Mouse (Mus musculus): ENCODE results near the gene Setmar.
A peak's percentile ranks its signal among the peaks of the same experiment; 100 is the strongest.

The Setmar gene

GRCm38 (mm10) chr6:108064918-108065526, at the start of gene Setmar:
TSS of gene Setmar (plus strand) at chr6:108065045.
- peak; percentile 99 for DNase-seq

GRCm38 (mm10) chr6:108021646-108022045, 43.2 kb upstream of the Setmar start:
- no peak for DNase-seq

GRCm38 (mm10) chr6:108055041-108055440, 9.8 kb upstream of the Setmar start:
- peak; percentile 40 for DNase-seq

- DNase-seq: no peak
Measured at GRCm38 (mm10) chr6:108055946-108056345, 8.9 kb upstream of the Setmar start.

GRCm38 (mm10) chr6:108057353-108057752, 7.5 kb upstream of the Setmar start:
- DNase-seq: no peak

- DNase-seq: no peak
Measured at GRCm38 (mm10) chr6:108058066-108058465, 6.8 kb upstream of the Setmar start.

- no peak for DNase-seq
Measured at GRCm38 (mm10) chr6:108061121-108061520, 3.7 kb upstream of the Setmar start.

GRCm38 (mm10) chr6:108065583-108065982, 738 bp downstream of the Setmar start:
- no peak for DNase-seq

- no peak for DNase-seq
Measured at GRCm38 (mm10) chr6:108070947-108071346, 6.1 kb downstream of the Setmar start.

- no peak for DNase-seq
Measured at GRCm38 (mm10) chr6:108073071-108073470, 8.2 kb downstream of the Setmar start.

GRCm38 (mm10) chr6:108073931-108074330, 9.1 kb downstream of the Setmar start:
- DNase-seq: no peak

GRCm38 (mm10) chr6:108074624-108075023, 9.8 kb downstream of the Setmar start:
- no peak for DNase-seq

- no peak for DNase-seq
Measured at GRCm38 (mm10) chr6:108075857-108076256, 11.0 kb downstream of the Setmar start.

- DNase-seq: no peak
Measured at GRCm38 (mm10) chr6:108091296-108091695, 26.5 kb downstream of the Setmar start.

- no peak for DNase-seq
Measured at GRCm38 (mm10) chr6:108092646-108093045, 27.8 kb downstream of the Setmar start.

- DNase-seq: no peak
Measured at GRCm38 (mm10) chr6:108093449-108093848, 28.6 kb downstream of the Setmar start.

- DNase-seq: no peak
Measured at GRCm38 (mm10) chr6:108095445-108095844, 30.6 kb downstream of the Setmar start.

GRCm38 (mm10) chr6:108098171-108098845, 33.5 kb downstream of the Setmar start:
- DNase-seq: peak; percentile 71

GRCm38 (mm10) chr6:108098846-108099217, 34.0 kb downstream of the Setmar start:
- no peak for DNase-seq

GRCm38 (mm10) chr6:108101936-108102830, 37.3 kb downstream of the Setmar start:
- DNase-seq: peak; percentile 67

GRCm38 (mm10) chr6:108107376-108107775, 42.5 kb downstream of the Setmar start:
- no peak for DNase-seq

GRCm38 (mm10) chr6:108110336-108110735, 45.5 kb downstream of the Setmar start:
- no peak for DNase-seq

- no peak for DNase-seq
Measured at GRCm38 (mm10) chr6:108111693-108112092, 46.8 kb downstream of the Setmar start.

- no peak for DNase-seq
Measured at GRCm38 (mm10) chr6:108114971-108115370, 50.1 kb downstream of the Setmar start.
